Mouse (Mus musculus): ENCODE data around the gene Prdx2. TPM values are rescaled to one million over a fixed set of nuclear protein-coding genes. Genes with fewer than 3 reads are reported as not detected.

The Prdx2 gene
- polyA plus RNA-seq, 1 experiment from 2014 or later, result 1,040 TPM

Small RNAs within 50 kb of the gene (microRNA-seq; reads per million reads assigned to microRNA genes)
- not detected for gene Gm24197

Other genes with a start within 250 kb of the Prdx2 start
- gene G430095P16Rik, start 246.6 kb upstream of the Prdx2 start, polyA plus RNA-seq (2015; fragmentation: Nextera tagmentation; extraction: Ambion mirVana), result 0.82 and 0.89 TPM in 2 replicates
- gene Nfix, start 169.2 kb upstream of the Prdx2 start, polyA plus RNA-seq (2015; fragmentation: Nextera tagmentation; extraction: Ambion mirVana), result 94.3 and 109 TPM in 2 replicates
- 15.4 and 17.1 TPM in 2 replicates for gene Dand5, start 146.8 kb upstream of the Prdx2 start, polyA plus RNA-seq (2015; fragmentation: Nextera tagmentation; extraction: Ambion mirVana)
- gene Gadd45gip1, start 138.1 kb upstream of the Prdx2 start, polyA plus RNA-seq (2015; fragmentation: Nextera tagmentation; extraction: Ambion mirVana), result 40.6 and 40.7 TPM in 2 replicates
- 78.2 and 95.4 TPM in 2 replicates for gene Rad23a, start 128.9 kb upstream of the Prdx2 start, polyA plus RNA-seq (2015; fragmentation: Nextera tagmentation; extraction: Ambion mirVana)
- 743 and 792 TPM in 2 replicates for gene Calr, start 122.7 kb upstream of the Prdx2 start, polyA plus RNA-seq (2015; fragmentation: Nextera tagmentation; extraction: Ambion mirVana)
- 112 and 114 TPM in 2 replicates for gene Farsa, start 112.6 kb upstream of the Prdx2 start, polyA plus RNA-seq (2015; fragmentation: Nextera tagmentation; extraction: Ambion mirVana)
- 38.1 and 46.6 TPM in 2 replicates for gene Syce2, start 97.5 kb upstream of the Prdx2 start, polyA plus RNA-seq (2015; fragmentation: Nextera tagmentation; extraction: Ambion mirVana)
- gene Gcdh, start 75.7 kb upstream of the Prdx2 start, polyA plus RNA-seq (2015; fragmentation: Nextera tagmentation; extraction: Ambion mirVana), result 41.4 and 42.8 TPM in 2 replicates
- 0.39 and 0.56 TPM in 2 replicates for gene Klf1, start 67.7 kb upstream of the Prdx2 start, polyA plus RNA-seq (2015; fragmentation: Nextera tagmentation; extraction: Ambion mirVana)
- 6.4 and 7.0 TPM in 2 replicates for gene Dnase2a, start 61.0 kb upstream of the Prdx2 start, polyA plus RNA-seq (2015; fragmentation: Nextera tagmentation; extraction: Ambion mirVana)
- gene Mast1, start 32.2 kb upstream of the Prdx2 start, polyA plus RNA-seq (2015; fragmentation: Nextera tagmentation; extraction: Ambion mirVana), result 71.4 and 77.4 TPM in 2 replicates
- 3.0 and 3.2 TPM in 2 replicates for gene Rtbdn, start 22.6 kb upstream of the Prdx2 start, polyA plus RNA-seq (2015; fragmentation: Nextera tagmentation; extraction: Ambion mirVana)
- gene Gm49661, start 154 bp upstream of the Prdx2 start, polyA plus RNA-seq (2015; fragmentation: Nextera tagmentation; extraction: Ambion mirVana), result not detected in 2 replicates
- 55.8 and 57.5 TPM in 2 replicates for gene Rnaseh2a, start 180 bp downstream of the Prdx2 start, polyA plus RNA-seq (2015; fragmentation: Nextera tagmentation; extraction: Ambion mirVana)
- 4.3 and 5.3 TPM in 2 replicates for gene Junb, start 9.1 kb downstream of the Prdx2 start, polyA plus RNA-seq (2015; fragmentation: Nextera tagmentation; extraction: Ambion mirVana)
- 37.9 and 39.6 TPM in 2 replicates for gene Hook2, start 21.0 kb downstream of the Prdx2 start, polyA plus RNA-seq (2015; fragmentation: Nextera tagmentation; extraction: Ambion mirVana)
- 0.10 and 0.21 TPM in 2 replicates for gene Best2, start 44.9 kb downstream of the Prdx2 start, polyA plus RNA-seq (2015; fragmentation: Nextera tagmentation; extraction: Ambion mirVana)
- gene Asna1, start 55.7 kb downstream of the Prdx2 start, polyA plus RNA-seq (2015; fragmentation: Nextera tagmentation; extraction: Ambion mirVana), result 159 and 170 TPM in 2 replicates
- 100 and 110 TPM in 2 replicates for gene Trir, start 57.2 kb downstream of the Prdx2 start, polyA plus RNA-seq (2015; fragmentation: Nextera tagmentation; extraction: Ambion mirVana)
- gene Tnpo2, start 67.3 kb downstream of the Prdx2 start, polyA plus RNA-seq (2015; fragmentation: Nextera tagmentation; extraction: Ambion mirVana), result 61.2 and 62.7 TPM in 2 replicates
- gene Fbxw9, start 90.5 kb downstream of the Prdx2 start, polyA plus RNA-seq (2015; fragmentation: Nextera tagmentation; extraction: Ambion mirVana), result 75.8 and 83.2 TPM in 2 replicates
- 1.2 TPM in 1 of 2 replicates, not detected in the other for gene Gm5741, start 98.4 kb downstream of the Prdx2 start, polyA plus RNA-seq (2015; fragmentation: Nextera tagmentation; extraction: Ambion mirVana)
- gene Dhps, start 102.2 kb downstream of the Prdx2 start, polyA plus RNA-seq (2015; fragmentation: Nextera tagmentation; extraction: Ambion mirVana), result 112 and 119 TPM in 2 replicates
- gene Wdr83os, start 111.2 kb downstream of the Prdx2 start, polyA plus RNA-seq (2015; fragmentation: Nextera tagmentation; extraction: Ambion mirVana), result 111 and 116 TPM in 2 replicates
- gene Wdr83, start 111.7 kb downstream of the Prdx2 start, polyA plus RNA-seq (2015; fragmentation: Nextera tagmentation; extraction: Ambion mirVana), result 45.5 and 50.6 TPM in 2 replicates
- gene Man2b1, start 113.7 kb downstream of the Prdx2 start, polyA plus RNA-seq (2015; fragmentation: Nextera tagmentation; extraction: Ambion mirVana), result 23.1 TPM in 2 replicates
- gene Zfp791, start 153.5 kb downstream of the Prdx2 start, polyA plus RNA-seq (2015; fragmentation: Nextera tagmentation; extraction: Ambion mirVana), result 4.3 and 4.6 TPM in 2 replicates
- gene Cks1brt, start 182.3 kb downstream of the Prdx2 start, polyA plus RNA-seq (2015; fragmentation: Nextera tagmentation; extraction: Ambion mirVana), result not detected in 2 replicates